18 mouse cellular contexts compared by ENCODE assay signal in the genomic region with DNA sequence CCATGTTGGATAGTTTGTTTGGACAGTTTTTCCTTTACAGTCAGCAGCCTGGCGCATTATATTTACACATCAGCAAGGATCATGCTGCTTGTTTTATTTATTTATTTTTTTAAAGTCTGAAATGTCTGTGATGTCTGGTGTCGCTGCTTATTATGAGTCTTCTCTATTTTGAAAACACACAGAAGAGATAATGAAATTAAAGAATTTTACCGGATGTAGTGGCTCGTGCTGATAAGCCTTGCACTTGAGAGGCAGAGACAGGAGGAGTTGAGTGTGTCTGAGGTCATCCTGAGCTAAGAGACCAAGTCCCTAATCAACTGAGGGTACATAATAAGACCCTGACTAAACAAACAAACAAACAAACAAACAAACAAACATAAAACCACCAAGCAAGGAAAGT.
"Had no signal": no experiment of that assay in that cellular context is flagged by ENCODE, and none has a peak within 500 bp of the region (broad histone marks: within the 10 kb centered on the region; RNA-seq: fewer than 3 reads in every experiment).

No protein-coding gene starts in this region.

- ATAC-seq: liver, embryonic 12.5 days; midbrain, embryonic 13.5 days; midbrain, embryonic 15.5 days had no signal

- H3K9me3 ChIP-seq: liver, embryonic 12.5 days; midbrain, embryonic 13.5 days; midbrain, embryonic 15.5 days had no signal

- H3K4me1 ChIP-seq: liver, embryonic 12.5 days had no signal

- H3K27me3 ChIP-seq: liver, embryonic 12.5 days; midbrain, embryonic 13.5 days; midbrain, embryonic 15.5 days had no signal

- H3K4me3 ChIP-seq: liver, embryonic 12.5 days; midbrain, embryonic 13.5 days; midbrain, embryonic 15.5 days; myocyte had no signal

- H3K9ac ChIP-seq: liver, embryonic 12.5 days; liver, embryonic 14.5 days; lung, embryonic 14.5 days; midbrain, embryonic 13.5 days; midbrain, embryonic 15.5 days had no signal

- DNase-seq: lung, adult 18-20 months; lung, embryonic 14.5 days; lung, postnatal 10 days; lung, postnatal 36 days; right cerebral cortex, adult 18-20 months; right cerebral cortex, postnatal 25 days; right cerebral cortex, postnatal 4 days; spleen, adult 18-20 months; thymus, adult 2 months; thymus, postnatal 25 days; thymus, postnatal 4 days had no signal

- H3K27ac ChIP-seq: liver, embryonic 12.5 days; liver, embryonic 14.5 days; macrophage; midbrain, embryonic 13.5 days; midbrain, embryonic 15.5 days had no signal

- H3K4me2 ChIP-seq: liver, embryonic 12.5 days; lung, embryonic 14.5 days; midbrain, embryonic 11.5 days; midbrain, embryonic 13.5 days; midbrain, embryonic 15.5 days had no signal

- H3K36me3 ChIP-seq: liver, embryonic 12.5 days; midbrain, embryonic 13.5 days; midbrain, embryonic 15.5 days had no signal
